Mouse (Mus musculus): ENCODE measurements around the gene Grin2b. TPM values are rescaled to one million over a fixed set of nuclear protein-coding genes. Genes with fewer than 3 reads are reported as not detected.

Gene Grin2b
- polyA plus RNA-seq, 1 experiment from 2014 or later = 92.1 TPM

- no peaks in the 10 kb centered on the region for H3K27me3 ChIP-seq
- no peak overlapping the region for H3K4me3 ChIP-seq
- 0 out of 2 replicates have a peak, but pooled peaks have one; percentile 62 for ATAC-seq (replicated peaks)
- H3K9me3 ChIP-seq = no peaks in the 10 kb centered on the region
- H3K4me2 ChIP-seq (replicated peaks) = no peak overlapping the region
- peaks cover under 1% of the 10 kb centered on the region; the same call in 1 of the 2 replicates for H3K36me3 ChIP-seq
- H3K4me1 ChIP-seq = no peaks in the 10 kb centered on the region
- no peak overlapping the region for H3K27ac ChIP-seq (replicated peaks)
- no peak overlapping the region for H3K9ac ChIP-seq (replicated peaks)
Measured at GRCm38 (mm10) chr6:135917676-135918075, 255.6 kb downstream of the Grin2b start.

- Histone ChIP-seq H3K4me3 (no peak overlapping the region), H3K9me3 (no peaks in the 10 kb centered on the region), H3K36me3 (no peaks in the 10 kb centered on the region), H3K27ac (replicated peaks) (no peak overlapping the region), H3K4me1 (no peaks in the 10 kb centered on the region), H3K4me2 (replicated peaks) (no peak overlapping the region), H3K27me3 (no peaks in the 10 kb centered on the region), H3K9ac (replicated peaks) (no peak overlapping the region)
- no peak for ATAC-seq (replicated peaks)
- WGBS = 96% methylated on average over 5 of the region's 5 CpGs
Measured at GRCm38 (mm10) chr6:135914608-135915007, 258.7 kb downstream of the Grin2b start.

GRCm38 (mm10) chr6:135912114-135912513 lies 261.2 kb downstream of the Grin2b start:
- H3K36me3 ChIP-seq = no peaks in the 10 kb centered on the region
- no peak overlapping the region for H3K9ac ChIP-seq (replicated peaks)
- WGBS = 58% methylated on average over 3 of the region's 3 CpGs
- H3K27me3 ChIP-seq = no peaks in the 10 kb centered on the region
- H3K4me3 ChIP-seq = no peak overlapping the region
- H3K27ac ChIP-seq (replicated peaks) = no peak overlapping the region
- H3K9me3 ChIP-seq = no peaks in the 10 kb centered on the region
- ATAC-seq (replicated peaks) = no peak
- peaks cover 18% of the 10 kb centered on the region for H3K4me1 ChIP-seq
- no peak overlapping the region for H3K4me2 ChIP-seq (replicated peaks)

DNA sequence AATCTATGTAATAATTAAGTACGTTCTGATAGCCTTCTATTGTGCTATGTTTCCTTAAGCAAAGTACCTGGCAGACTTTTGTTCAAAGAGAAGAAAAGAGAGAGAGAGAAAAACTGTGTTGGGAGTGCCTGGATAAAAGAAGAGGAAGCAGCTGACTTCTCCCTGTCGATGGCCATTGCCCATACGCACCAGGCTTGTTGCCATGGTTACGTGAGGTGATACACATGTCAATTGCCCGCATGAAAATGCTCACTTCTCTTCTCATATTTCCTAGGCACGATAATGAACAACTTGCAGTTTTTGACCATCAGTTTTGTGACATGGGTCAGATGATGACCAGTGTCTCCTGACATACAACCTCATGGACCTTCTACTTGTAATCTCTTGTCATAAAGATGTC lies 262.2 kb downstream of the Grin2b start:
- Histone ChIP-seq H3K9ac (replicated peaks) (no peak overlapping the region), H3K9me3 (no peaks in the 10 kb centered on the region), H3K4me3 (no peak overlapping the region), H3K27me3 (no peaks in the 10 kb centered on the region), H3K36me3 (no peaks in the 10 kb centered on the region), H3K4me2 (replicated peaks) (no peak overlapping the region), H3K4me1 (peaks cover 28% of the 10 kb centered on the region), H3K27ac (replicated peaks) (no peak overlapping the region)
- ATAC-seq (replicated peaks) = no peak
- 81% methylated on average over 6 of the region's 6 CpGs for WGBS

- ATAC-seq (replicated peaks) = peak; percentile 92
- no peaks in the 10 kb centered on the region for H3K36me3 ChIP-seq
- H3K9ac ChIP-seq (replicated peaks) = no peak overlapping the region
- H3K27me3 ChIP-seq = no peaks in the 10 kb centered on the region
- H3K27ac ChIP-seq (replicated peaks) = peak overlapping the region; percentile 67
- no peaks in the 10 kb centered on the region for H3K9me3 ChIP-seq
- peaks cover 44% of the 10 kb centered on the region for H3K4me1 ChIP-seq
- H3K4me2 ChIP-seq (replicated peaks) = peak overlapping the region; percentile 13; the same call in 1 of the 2 replicates
- H3K4me3 ChIP-seq = no peak overlapping the region
- WGBS = 22% methylated on average over 20 of the region's 20 CpGs
Measured at GRCm38 (mm10) chr6:135907540-135908320, 265.6 kb downstream of the Grin2b start.

GRCm38 (mm10) chr6:135907137-135907536 lies 266.2 kb downstream of the Grin2b start:
- Histone ChIP-seq H3K27me3 (no peaks in the 10 kb centered on the region), H3K4me2 (replicated peaks) (peak overlapping the region; percentile 13; the same call in 1 of the 2 replicates), H3K9ac (replicated peaks) (no peak overlapping the region), H3K27ac (replicated peaks) (peak overlapping the region; percentile 67), H3K4me3 (no peak overlapping the region), H3K9me3 (no peaks in the 10 kb centered on the region), H3K4me1 (peaks cover 44% of the 10 kb centered on the region), H3K36me3 (no peaks in the 10 kb centered on the region)
- no peak; the same call in none of the 2 replicates for ATAC-seq (replicated peaks)
- 58% methylated on average over 8 of the region's 8 CpGs for WGBS

- no peaks in the 10 kb centered on the region for H3K9me3 ChIP-seq
- no peaks in the 10 kb centered on the region for H3K27me3 ChIP-seq
- H3K4me3 ChIP-seq = no peak overlapping the region
- no peak for ATAC-seq (replicated peaks)
- H3K27ac ChIP-seq (replicated peaks) = peak overlapping the region; percentile 67; the same call in 1 of the 2 replicates
- 70% methylated on average over 5 of the region's 5 CpGs for WGBS
- H3K36me3 ChIP-seq = no peaks in the 10 kb centered on the region
- H3K9ac ChIP-seq (replicated peaks) = no peak overlapping the region
- no peak overlapping the region for H3K4me2 ChIP-seq (replicated peaks)
- H3K4me1 ChIP-seq = peaks cover 44% of the 10 kb centered on the region
Measured at GRCm38 (mm10) chr6:135904391-135904790, 268.9 kb downstream of the Grin2b start.

DNA sequence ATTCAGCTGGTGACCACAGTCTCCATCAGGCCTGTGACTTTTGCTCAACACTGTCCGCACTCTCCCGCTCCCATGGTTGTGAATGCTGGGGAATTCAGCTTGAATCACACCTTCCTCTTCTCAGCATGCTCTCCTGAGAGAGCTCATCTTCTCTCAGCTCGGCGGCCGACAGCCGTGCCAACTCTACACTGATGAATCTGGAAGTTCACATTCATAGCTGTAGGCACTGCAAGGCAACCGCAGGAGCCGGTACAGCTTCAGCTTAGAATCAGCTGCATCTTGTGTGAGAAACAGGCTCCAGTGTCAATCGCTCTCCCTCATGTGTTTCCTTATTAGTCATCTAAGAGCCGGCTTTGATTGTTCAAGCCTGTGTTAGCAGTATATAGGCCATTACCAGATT lies 272.9 kb downstream of the Grin2b start:
- no peak overlapping the region for H3K4me3 ChIP-seq
- H3K9ac ChIP-seq (replicated peaks) = no peak overlapping the region
- H3K27ac ChIP-seq (replicated peaks) = no peak overlapping the region; the same call in 1 of the 2 replicates
- 90% methylated on average over 10 of the region's 10 CpGs for WGBS
- H3K9me3 ChIP-seq = no peaks in the 10 kb centered on the region
- no peaks in the 10 kb centered on the region for H3K27me3 ChIP-seq
- peaks cover 10% of the 10 kb centered on the region for H3K4me1 ChIP-seq
- no peaks in the 10 kb centered on the region for H3K36me3 ChIP-seq
- no peak for ATAC-seq (replicated peaks)
- no peak overlapping the region for H3K4me2 ChIP-seq (replicated peaks)

GRCm38 (mm10) chr6:135899225-135899624 lies 274.1 kb downstream of the Grin2b start:
- Histone ChIP-seq H3K4me2 (replicated peaks) (no peak overlapping the region), H3K36me3 (no peaks in the 10 kb centered on the region), H3K4me3 (no peak overlapping the region), H3K9ac (replicated peaks) (no peak overlapping the region), H3K27me3 (no peaks in the 10 kb centered on the region), H3K9me3 (no peaks in the 10 kb centered on the region), H3K27ac (replicated peaks) (no peak overlapping the region), H3K4me1 (0 out of 2 replicates have a peak, but pooled peaks cover under 1% of the 10 kb centered on the region)
- WGBS = 86% methylated on average over 10 of the region's 10 CpGs
- no peak for ATAC-seq (replicated peaks)

DNA sequence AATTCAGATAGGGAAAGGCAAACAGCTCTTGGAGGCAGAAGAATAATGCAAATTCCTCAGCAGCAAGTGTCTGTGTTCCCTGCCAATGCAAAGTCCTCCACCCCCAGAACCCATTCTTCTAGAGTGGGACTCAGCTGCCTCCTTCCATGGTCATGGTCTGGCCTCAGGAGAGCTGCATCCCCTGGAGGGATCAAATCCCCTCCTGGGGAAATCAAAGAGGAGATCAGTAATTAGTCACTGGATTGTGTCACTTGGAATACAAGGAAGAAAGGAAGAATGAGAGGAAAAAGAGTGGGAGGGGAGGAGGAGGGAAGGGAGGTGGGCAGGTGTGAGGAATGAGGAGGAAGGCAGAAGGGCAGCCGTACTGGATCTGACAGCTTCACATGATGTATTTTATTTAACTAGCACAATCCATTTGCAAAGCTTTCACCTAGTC lies 278.5 kb downstream of the Grin2b start:
- Histone ChIP-seq H3K4me3 (no peak overlapping the region), H3K36me3 (no peaks in the 10 kb centered on the region), H3K9me3 (no peaks in the 10 kb centered on the region), H3K27ac (replicated peaks) (no peak overlapping the region), H3K4me1 (no peaks in the 10 kb centered on the region), H3K9ac (replicated peaks) (no peak overlapping the region), H3K27me3 (no peaks in the 10 kb centered on the region), H3K4me2 (replicated peaks) (no peak overlapping the region)
- WGBS = 40% methylated on average over 1 of the region's 1 CpGs
- ATAC-seq (replicated peaks) = no peak

DNA sequence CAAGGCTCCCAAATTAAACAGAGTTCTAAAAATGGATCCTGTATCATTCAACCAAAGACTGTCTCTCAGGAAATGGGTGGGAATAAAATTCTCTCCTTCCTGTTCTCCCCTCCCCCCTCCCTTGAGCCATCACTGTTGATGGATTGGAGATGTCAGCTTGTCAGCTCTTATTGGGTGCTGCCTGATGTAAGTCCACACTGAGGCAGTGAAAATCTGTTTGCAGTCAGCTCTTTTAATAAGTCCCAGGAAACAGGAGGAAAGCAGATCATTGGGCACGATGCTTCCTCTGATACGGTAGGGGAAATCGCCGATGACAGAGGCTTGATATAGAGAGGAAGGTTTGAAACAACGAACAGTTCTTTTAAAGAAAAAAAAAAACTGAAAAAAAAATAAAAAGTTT lies 290.7 kb downstream of the Grin2b start:
- WGBS = 77% methylated on average over 5 of the region's 5 CpGs
- ATAC-seq (replicated peaks) = no peak
- Histone ChIP-seq H3K27me3 (no peaks in the 10 kb centered on the region), H3K9me3 (no peaks in the 10 kb centered on the region), H3K36me3 (no peaks in the 10 kb centered on the region), H3K4me1 (no peaks in the 10 kb centered on the region), H3K27ac (replicated peaks) (no peak overlapping the region), H3K9ac (replicated peaks) (no peak overlapping the region), H3K4me3 (no peak overlapping the region), H3K4me2 (replicated peaks) (no peak overlapping the region)

GRCm38 (mm10) chr6:135876163-135876726 lies 297.1 kb downstream of the Grin2b start:
- no peaks in the 10 kb centered on the region for H3K4me1 ChIP-seq
- H3K27me3 ChIP-seq = no peaks in the 10 kb centered on the region
- ATAC-seq (replicated peaks) = no peak
- no peak overlapping the region for H3K4me3 ChIP-seq
- H3K4me2 ChIP-seq (replicated peaks) = no peak overlapping the region
- H3K36me3 ChIP-seq = no peaks in the 10 kb centered on the region
- H3K27ac ChIP-seq (replicated peaks) = no peak overlapping the region
- H3K9me3 ChIP-seq = no peaks in the 10 kb centered on the region
- no peak overlapping the region for H3K9ac ChIP-seq (replicated peaks)
- 57% methylated on average over 8 of the region's 8 CpGs for WGBS

All from forebrain, embryonic 15.5 days (tissue).